Mouse (Mus musculus) cortical plate, adult 2 months (tissue): ENCODE measurements at regions not wholly inside any gene's neighbourhood (a gene's known extent, or its start where the extent isn't known, plus 50 kb on each side); places are given as distances from the start of the nearest gene placed in this dataset.

Source experiments
- CTCF ChIP-seq: fragments of 200-500 bp; IDR thresholded peaks from 2 replicates; pipeline ENCODE4 v1.5.1; 2011; ENCODE audit warnings: mild to moderate bottlenecking, control low read depth, low read length; ENCODE audit not compliant: insufficient read depth; ENCODE audit errors: extremely low read depth
- POLR2A ChIP-seq: fragments of 200-500 bp; IDR thresholded peaks from 2 replicates; pipeline ENCODE4 v1.6.1; 2011; ENCODE audit warnings: mild to moderate bottlenecking, low read length, control low read depth; ENCODE audit not compliant: insufficient read depth; ENCODE audit errors: extremely low read depth

- TF ChIP-seq CTCF (no peak), POLR2A (no peak)
Observed at GRCm38 (mm10) chr5:106385219-106385618, 72.7 kb downstream of the Barhl2 start.
